Mouse (Mus musculus) ES-Bruce4 (cell line): ENCODE results near the gene Gmfg. TPM values are rescaled to one million over a fixed set of nuclear protein-coding genes. Genes with fewer than 3 reads are reported as not detected.

Source experiments
- H3K27ac ChIP-seq: 2 replicates; pipeline ENCODE4 v1.5.1; 2012; ENCODE audit warnings: low read length, inconsistent platforms; ENCODE audit not compliant: insufficient read depth
- H3K27me3 ChIP-seq: 2 replicates; pipeline ENCODE4 v1.6.1; 2012; ENCODE audit warnings: mild to moderate bottlenecking, low read length, inconsistent platforms; ENCODE audit not compliant: control insufficient read depth, poor library complexity, insufficient read depth, severe bottlenecking
- H3K36me3 ChIP-seq: 2 replicates; pipeline ENCODE4 v1.6.1; 2012; ENCODE audit warnings: inconsistent platforms, mild to moderate bottlenecking, low read length, moderate library complexity; ENCODE audit not compliant: control insufficient read depth, poor library complexity, insufficient read depth, severe bottlenecking
- H3K4me1 ChIP-seq: one replicate; pipeline ENCODE4 v1.8.1; 2011; ENCODE audit warnings: low read length; ENCODE audit not compliant: control insufficient read depth, insufficient read depth
- H3K4me3 ChIP-seq: 2 replicates; pipeline ENCODE4 v1.5.1; 2011; ENCODE audit warnings: low read depth, mild to moderate bottlenecking, low read length
- H3K9ac ChIP-seq: 2 replicates; pipeline ENCODE4 v1.6.1; 2012; ENCODE audit warnings: low read depth, mild to moderate bottlenecking, inconsistent platforms; ENCODE audit not compliant: poor library complexity, severe bottlenecking
- H3K9me3 ChIP-seq: replicated peaks from 2 replicates; pipeline ENCODE4 v1.6.1; 2012; ENCODE audit warnings: mild to moderate bottlenecking, low read length, inconsistent platforms; ENCODE audit not compliant: control insufficient read depth, poor library complexity, insufficient read depth, severe bottlenecking
- CTCF ChIP-seq: IDR thresholded peaks from one replicate; pipeline ENCODE4 v1.8.1; 2011; ENCODE audit warnings: low read depth, low read length
- EP300 ChIP-seq: IDR thresholded peaks from 2 replicates; pipeline ENCODE4 v1.6.1; 2011; ENCODE audit warnings: low read depth, low read length; ENCODE audit not compliant: insufficient read depth
- POLR2A ChIP-seq: IDR thresholded peaks from one replicate; pipeline ENCODE4 v1.8.1; 2011; ENCODE audit warnings: low read length; ENCODE audit not compliant: insufficient read depth
- polyA plus RNA-seq: library from polyadenylated mRNA; stranded (reverse); fragments of >200 nt; gene quantifications from 2 replicates; pipeline ENCODE4 v1.2.4, GENCODE M21; 2011; ENCODE audit warnings: low read depth; ENCODE audit not compliant: missing spikeins, insufficient read depth, insufficient read length

Gene Gmfg
- polyA plus RNA-seq = 37.6 and 45.2 TPM in 2 replicates

GRCm38 (mm10) chr7:28436932-28437570 lies at the start of gene Gmfg:
Gmfg (plus strand) TSS chr7:28437447.
- H3K4me1 ChIP-seq = peaks cover 5% of the 10 kb centered on the region
- H3K9ac ChIP-seq = peak within 1 kb of the TSS; percentile 37
- no peaks in the 10 kb centered on the region for H3K27me3 ChIP-seq
- H3K9me3 ChIP-seq = no peaks in the 10 kb centered on the region
- peak within 1 kb of the TSS; percentile 79 for H3K4me3 ChIP-seq
- peak; percentile 40 for TF ChIP-seq POLR2A
- TF ChIP-seq CTCF = peak; percentile 63
- no peak for TF ChIP-seq EP300
- peaks cover 5% of the 10 kb centered on the region; the same call in 1 of the 2 replicates for H3K36me3 ChIP-seq
- peak within 1 kb of the TSS; percentile 69 for H3K27ac ChIP-seq

- peaks cover 7% of the 10 kb centered on the region for H3K36me3 ChIP-seq
- H3K27me3 ChIP-seq = no peaks in the 10 kb centered on the region
- no peak overlapping the region for H3K4me3 ChIP-seq
- no peaks in the 10 kb centered on the region for H3K9me3 ChIP-seq
- no peak for TF ChIP-seq POLR2A
- no peak for TF ChIP-seq CTCF
- TF ChIP-seq EP300 = no peak
- no peaks in the 10 kb centered on the region for H3K4me1 ChIP-seq
- H3K27ac ChIP-seq = no peak overlapping the region
- H3K9ac ChIP-seq = no peak overlapping the region
Observed at GRCm38 (mm10) chr7:28390331-28390730, 46.9 kb upstream of the Gmfg start.

GRCm38 (mm10) chr7:28392429-28393271 lies 44.6 kb upstream of the Gmfg start, which contains the start of the genes Med29 and Paf1:
Med29 (minus strand) TSS chr7:28392708.
Paf1 (plus strand) TSS chr7:28392951.
- Histone ChIP-seq H3K4me1 (no peaks in the 10 kb centered on the region), H3K9me3 (no peaks in the 10 kb centered on the region), H3K27me3 (no peaks in the 10 kb centered on the region), H3K4me3 (peak within 1 kb of the TSS; percentile 92), H3K27ac (no peak within 1 kb of the TSS), H3K9ac (peak within 1 kb of the TSS; percentile 90), H3K36me3 (peaks cover 24% of the 10 kb centered on the region)
- TF ChIP-seq POLR2A = peak; percentile 96
- TF ChIP-seq EP300 = no peak
- no peak for TF ChIP-seq CTCF

GRCm38 (mm10) chr7:28393272-28393951 lies 43.8 kb upstream of the Gmfg start:
- TF ChIP-seq CTCF (no peak), POLR2A (no peak), EP300 (no peak)
- peak overlapping the region; percentile 63 for H3K9ac ChIP-seq

GRCm38 (mm10) chr7:28395425-28395824 lies 41.8 kb upstream of the Gmfg start:
- Histone ChIP-seq H3K4me3 (no peak overlapping the region), H3K27ac (no peak overlapping the region), H3K9me3 (no peaks in the 10 kb centered on the region), H3K9ac (no peak overlapping the region), H3K27me3 (no peaks in the 10 kb centered on the region), H3K36me3 (peaks cover 37% of the 10 kb centered on the region), H3K4me1 (no peaks in the 10 kb centered on the region)
- no peak for TF ChIP-seq CTCF
- TF ChIP-seq EP300 = no peak
- no peak for TF ChIP-seq POLR2A

More at GRCm38 (mm10) chr7:28393272-28393951, 43.8 kb upstream of the Gmfg start:
- H3K9me3 ChIP-seq = no peaks in the 10 kb centered on the region
- H3K27me3 ChIP-seq = no peaks in the 10 kb centered on the region
- H3K4me1 ChIP-seq = no peaks in the 10 kb centered on the region
- H3K36me3 ChIP-seq = peaks cover 31% of the 10 kb centered on the region
- H3K4me3 ChIP-seq = peak overlapping the region; percentile 70
- H3K27ac ChIP-seq = no peak overlapping the region
